Mouse (Mus musculus): ENCODE measurements around the gene Donson.

Donson gene

GRCm38 (mm10) chr16:91688619-91689334 is at the start of gene Donson:
Donson (minus strand) TSS chr16:91688770.
- in situ Hi-C loops (cut with MboI; ENCODE audit: unreplicated experiment in 2 of 2): no loop called here

- in situ Hi-C loops (cut with MboI; ENCODE audit: unreplicated experiment in 2 of 2): no loop called here
Measured at GRCm38 (mm10) chr16:91736046-91736816, 47.7 kb upstream of the Donson start.

GRCm38 (mm10) chr16:91734771-91735170 is 46.2 kb upstream of the Donson start:
- in situ Hi-C loops (cut with MboI; ENCODE audit: unreplicated experiment in 2 of 2): loop anchor here in 1 of 2 experiments (5.0 kb wide), 1 partner anchor 93 kb away; no protein-coding TSS in a partner anchor

- in situ Hi-C loops (cut with MboI; ENCODE audit: unreplicated experiment in 2 of 2): loop anchor here in 1 of 2 experiments (5.0 kb wide), 1 partner anchor 94 kb away; no protein-coding TSS in a partner anchor
Measured at GRCm38 (mm10) chr16:91732816-91733215, 44.2 kb upstream of the Donson start.

- in situ Hi-C loops (cut with MboI; ENCODE audit: unreplicated experiment in 2 of 2): loop anchor here in 1 of 2 experiments (5.0 kb wide), 1 partner anchor 97 kb away; no protein-coding TSS in a partner anchor
Measured at GRCm38 (mm10) chr16:91730446-91730845, 41.9 kb upstream of the Donson start.

- in situ Hi-C loops (cut with MboI; ENCODE audit: unreplicated experiment in 2 of 2): loop anchor here in 1 of 2 experiments (5.0 to 10.0 kb wide), 3 partner anchors 97 to 565 kb away; partner anchors contain the start of gene Kcne2
Measured at GRCm38 (mm10) chr16:91729821-91730441, 41.4 kb upstream of the Donson start.

- in situ Hi-C loops (cut with MboI; ENCODE audit: unreplicated experiment in 2 of 2): loop anchor here in 1 of 2 experiments (10.0 kb wide), 2 partner anchors 186 to 566 kb away; partner anchors contain the start of gene Kcne2
Measured at GRCm38 (mm10) chr16:91729066-91729482, 40.5 kb upstream of the Donson start, which contains the start of gene Itsn1. Itsn1 (plus strand) TSS chr16:91729281.

GRCm38 (mm10) chr16:91728123-91729065 is 39.8 kb upstream of the Donson start, which contains the start of gene Cryzl1:
Cryzl1 (minus strand) TSS chr16:91728975.
- in situ Hi-C loops (cut with MboI; ENCODE audit: unreplicated experiment in 2 of 2): loop anchor here in 1 of 2 experiments (10.0 kb wide), 2 partner anchors 186 to 566 kb away; partner anchors contain the start of gene Kcne2

- in situ Hi-C loops (cut with MboI; ENCODE audit: unreplicated experiment in 2 of 2): loop anchor here in 1 of 2 experiments (10.0 kb wide), 2 partner anchors 187 to 567 kb away; partner anchors contain the start of gene Kcne2
Measured at GRCm38 (mm10) chr16:91727433-91727832, 38.9 kb upstream of the Donson start.

GRCm38 (mm10) chr16:91724247-91724646 is 35.7 kb upstream of the Donson start:
- in situ Hi-C loops (cut with MboI; ENCODE audit: unreplicated experiment in 2 of 2): loop anchor here (5.0 to 25.0 kb wide), 7 partner anchors 163 to 738 kb away; partner anchors contain the start of genes Kcne2 (in 2 of the 2), 4932438H23Rik (in 1 of the 2), Gm49711 (in 1 of the 2) and Mrps6 (in 1 of the 2)

GRCm38 (mm10) chr16:91717399-91717798 is 28.8 kb upstream of the Donson start:
- in situ Hi-C loops (cut with MboI; ENCODE audit: unreplicated experiment in 2 of 2): loop anchor here (25.0 kb wide), 4 partner anchors 345 to 745 kb away; partner anchors contain the start of genes 4932438H23Rik (in 1 of the 2), Gm49711 (in 1 of the 2), Kcne2 (in 1 of the 2) and Mrps6 (in 1 of the 2)

GRCm38 (mm10) chr16:91716927-91717349 is 28.4 kb upstream of the Donson start:
- in situ Hi-C loops (cut with MboI; ENCODE audit: unreplicated experiment in 2 of 2): loop anchor here (25.0 kb wide), 4 partner anchors 345 to 745 kb away; partner anchors contain the start of genes 4932438H23Rik (in 1 of the 2), Gm49711 (in 1 of the 2), Kcne2 (in 1 of the 2) and Mrps6 (in 1 of the 2)

GRCm38 (mm10) chr16:91710241-91710640 is 21.7 kb upstream of the Donson start:
- in situ Hi-C loops (cut with MboI; ENCODE audit: unreplicated experiment in 2 of 2): loop anchor here (25.0 kb wide), 4 partner anchors 352 to 752 kb away; partner anchors contain the start of genes 4932438H23Rik (in 1 of the 2), Gm49711 (in 1 of the 2), Kcne2 (in 1 of the 2) and Mrps6 (in 1 of the 2)

GRCm38 (mm10) chr16:91704603-91705340 is 16.2 kb upstream of the Donson start:
- in situ Hi-C loops (cut with MboI; ENCODE audit: unreplicated experiment in 2 of 2): loop anchor here (25.0 kb wide), 4 partner anchors 358 to 758 kb away; partner anchors contain the start of genes 4932438H23Rik (in 1 of the 2), Gm49711 (in 1 of the 2), Kcne2 (in 1 of the 2) and Mrps6 (in 1 of the 2)

GRCm38 (mm10) chr16:91702771-91703188 is 14.2 kb upstream of the Donson start:
- in situ Hi-C loops (cut with MboI; ENCODE audit: unreplicated experiment in 2 of 2): loop anchor here (25.0 kb wide), 4 partner anchors 360 to 760 kb away; partner anchors contain the start of genes 4932438H23Rik (in 1 of the 2), Gm49711 (in 1 of the 2), Kcne2 (in 1 of the 2) and Mrps6 (in 1 of the 2)

- in situ Hi-C loops (cut with MboI; ENCODE audit: unreplicated experiment in 2 of 2): loop anchor here (25.0 kb wide), 4 partner anchors 360 to 760 kb away; partner anchors contain the start of genes 4932438H23Rik (in 1 of the 2), Gm49711 (in 1 of the 2), Kcne2 (in 1 of the 2) and Mrps6 (in 1 of the 2)
Measured at GRCm38 (mm10) chr16:91701908-91702307, 13.3 kb upstream of the Donson start.

- in situ Hi-C loops (cut with MboI; ENCODE audit: unreplicated experiment in 2 of 2): no loop called here
Measured at GRCm38 (mm10) chr16:91698995-91699394, 10.4 kb upstream of the Donson start.
